Mouse (Mus musculus) right cerebral cortex, postnatal 10 days (tissue): ENCODE measurements around the gene a.
"Not testable (repeated sequence)": the region's sequence is repeated elsewhere in the genome, so short reads cannot be mapped to it uniquely, and the experiment has no call there.

Experiments used
- DNase-seq, 2 experiments: peaks; one replicate each; pipeline ENCODE4 v3.0.0; 2021; ENCODE audit warnings: low spot score in 2 of 2

The a gene

DNA sequence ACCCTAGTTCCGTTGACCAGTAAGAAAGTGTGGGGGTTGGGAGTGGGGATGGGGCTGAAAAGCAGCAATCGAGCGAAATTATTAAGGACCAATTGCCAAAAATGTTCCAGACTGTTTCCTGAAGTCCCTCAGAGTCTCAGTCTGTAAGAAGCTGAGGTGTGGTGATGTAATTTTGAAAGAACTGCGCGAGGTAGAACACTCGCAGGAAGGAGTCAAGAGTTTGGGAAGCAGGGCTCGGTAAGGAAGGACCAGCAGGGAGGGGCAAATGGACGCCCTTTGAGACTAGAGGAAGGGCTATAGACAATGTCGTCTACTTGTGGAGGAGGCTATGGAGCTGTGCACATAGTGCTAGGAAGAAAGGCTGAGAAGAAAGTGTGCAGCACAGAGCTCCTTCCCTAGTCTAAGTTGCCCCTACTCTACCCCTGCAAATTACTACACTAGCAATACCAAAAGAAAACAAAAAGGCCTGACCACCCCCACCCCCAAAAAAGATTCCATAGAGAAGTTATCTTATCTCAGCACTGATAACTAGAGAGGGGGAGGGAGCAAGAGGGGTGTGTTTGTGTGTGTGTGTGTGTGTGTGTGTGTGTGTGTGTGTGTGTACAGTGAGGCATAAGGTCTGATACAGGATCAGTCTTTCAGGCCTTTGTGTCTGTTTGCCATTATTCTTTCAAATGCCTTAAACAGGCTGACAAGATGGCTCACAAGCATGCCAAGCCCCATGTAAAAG lies 260.6 kb downstream of the a start:
- no peak for DNase-seq

GRCm38 (mm10) chr2:155052681-155053080 lies 261.5 kb downstream of the a start:
- no peak for DNase-seq

- not testable (repeated sequence) for DNase-seq
These were observed 262.3 kb downstream of the a start for GRCm38 (mm10) chr2:155053512-155053911.

GRCm38 (mm10) chr2:155054672-155055071 lies 263.5 kb downstream of the a start:
- DNase-seq, result no peak

DNA sequence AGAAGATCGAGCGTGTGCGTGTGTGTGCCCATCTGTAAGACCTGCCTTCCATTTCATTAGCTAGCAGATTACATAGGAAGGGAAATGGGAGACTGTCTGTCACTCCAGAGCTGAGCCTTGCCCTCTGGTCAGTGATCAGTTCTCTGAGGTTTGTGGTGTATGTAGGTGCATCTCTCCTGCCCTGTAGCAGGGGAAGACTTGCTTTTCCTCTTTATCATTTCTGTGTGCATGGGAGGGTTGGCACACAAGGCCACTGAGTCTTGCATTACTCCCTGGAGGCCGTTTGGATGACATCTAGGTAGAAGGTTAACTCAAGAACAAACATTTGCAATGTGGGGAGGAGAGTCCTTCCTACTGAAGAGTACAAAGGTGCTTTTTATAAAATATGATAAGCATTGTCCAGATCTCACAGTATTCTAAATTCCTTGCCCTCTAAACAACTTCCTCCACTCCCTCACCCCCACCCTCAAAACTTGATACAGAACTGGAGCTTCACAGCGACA lies 264.9 kb downstream of the a start:
- no peak for DNase-seq

- DNase-seq, result no peak
These were observed 266.2 kb downstream of the a start for GRCm38 (mm10) chr2:155057361-155057760.

DNA sequence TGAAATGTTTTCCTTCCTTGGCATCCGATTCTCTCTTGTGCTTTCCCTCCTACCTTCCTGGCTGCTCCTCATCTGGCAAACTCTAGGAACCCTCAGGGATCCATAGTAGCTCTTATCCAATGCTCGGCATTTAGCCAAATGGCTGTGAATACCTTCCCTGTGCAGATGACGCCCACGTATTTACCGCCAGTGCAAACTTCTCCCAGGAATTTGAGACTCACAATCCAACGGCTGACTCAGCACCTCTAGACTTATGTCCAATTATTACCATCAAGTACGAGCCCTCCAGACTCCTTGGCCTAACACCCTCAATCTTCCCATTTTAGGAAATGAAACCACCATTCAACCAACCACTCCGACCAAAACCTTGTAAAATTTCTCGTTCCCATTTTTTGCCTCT lies 279.8 kb downstream of the a start:
- DNase-seq, result no peak

DNA sequence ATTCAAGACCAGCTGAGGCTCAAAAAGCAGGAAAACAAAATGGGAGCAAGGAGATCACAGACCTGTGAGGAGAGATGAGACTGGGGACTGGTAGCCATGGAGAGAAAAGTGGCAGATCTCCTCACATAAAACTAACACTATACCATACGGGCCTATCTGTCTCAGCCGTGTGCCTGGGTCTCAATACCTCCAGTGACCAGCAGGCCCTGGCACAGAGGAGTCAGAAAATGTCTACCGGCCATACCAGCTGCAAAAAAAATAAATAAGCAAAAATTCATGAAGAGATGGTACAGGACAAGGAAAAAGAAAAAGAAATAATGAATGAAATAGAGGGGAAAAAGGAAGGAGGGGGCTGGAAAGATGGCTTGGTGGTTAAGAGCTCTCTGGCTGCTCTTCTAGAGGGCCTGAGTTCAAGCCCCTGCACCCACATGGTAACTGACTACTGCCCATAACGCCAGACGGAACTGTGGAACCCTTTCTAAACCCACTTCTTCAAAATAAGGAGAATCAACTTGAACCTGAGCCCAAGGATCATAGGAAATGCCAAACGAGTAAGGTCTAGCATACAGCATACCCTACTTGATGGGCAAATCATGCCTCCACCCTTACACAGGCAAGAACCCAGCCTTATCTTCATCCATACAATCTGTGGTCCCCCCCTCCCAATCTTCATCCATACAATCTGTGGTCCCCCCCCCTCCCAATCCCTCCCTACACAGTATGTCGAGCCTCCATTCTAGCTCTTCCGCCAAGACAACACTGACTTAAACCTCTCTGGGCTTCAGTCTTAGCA lies 281.3 kb downstream of the a start:
- DNase-seq, result no peak

- no peak for DNase-seq
These were observed 282.1 kb downstream of the a start for GRCm38 (mm10) chr2:155073347-155073746.

GRCm38 (mm10) chr2:155073978-155074765 lies 283.0 kb downstream of the a start, which contains the start of gene Ahcy:
Gene Ahcy, minus strand, starts transcription at chr2:155074497.
- DNase-seq, result peak; percentile 92

DNA sequence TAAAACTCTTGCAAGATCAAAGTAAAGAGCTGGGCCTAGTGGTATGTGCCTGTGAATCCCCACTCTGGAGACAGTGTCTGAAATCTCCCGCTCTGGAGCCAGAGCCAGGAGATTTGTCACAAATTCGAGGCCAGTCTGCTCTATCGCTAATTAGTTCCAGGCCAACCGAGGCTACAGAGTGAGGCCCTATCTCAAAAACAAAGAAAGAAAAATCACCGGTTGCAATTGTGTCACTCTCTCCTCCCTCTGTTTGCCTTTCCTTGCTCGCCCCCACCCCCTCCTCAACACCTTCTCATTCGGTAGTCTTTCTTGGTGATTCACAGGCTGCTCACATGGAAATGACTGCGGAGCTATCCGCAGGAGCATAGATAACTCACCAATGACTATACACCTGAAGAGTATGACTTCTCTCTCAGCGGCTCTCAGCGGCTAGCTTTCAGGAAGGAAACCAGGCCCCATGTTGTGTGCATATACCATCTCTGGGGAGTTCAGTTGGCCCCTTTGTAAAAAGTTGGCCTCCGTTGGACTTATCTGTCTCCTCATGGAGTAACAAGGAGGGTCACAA lies 283.6 kb downstream of the a start:
- DNase-seq, result peak; percentile 31 to 42

- DNase-seq, result no peak
These were observed 284.4 kb downstream of the a start for GRCm38 (mm10) chr2:155075649-155076048.

DNA sequence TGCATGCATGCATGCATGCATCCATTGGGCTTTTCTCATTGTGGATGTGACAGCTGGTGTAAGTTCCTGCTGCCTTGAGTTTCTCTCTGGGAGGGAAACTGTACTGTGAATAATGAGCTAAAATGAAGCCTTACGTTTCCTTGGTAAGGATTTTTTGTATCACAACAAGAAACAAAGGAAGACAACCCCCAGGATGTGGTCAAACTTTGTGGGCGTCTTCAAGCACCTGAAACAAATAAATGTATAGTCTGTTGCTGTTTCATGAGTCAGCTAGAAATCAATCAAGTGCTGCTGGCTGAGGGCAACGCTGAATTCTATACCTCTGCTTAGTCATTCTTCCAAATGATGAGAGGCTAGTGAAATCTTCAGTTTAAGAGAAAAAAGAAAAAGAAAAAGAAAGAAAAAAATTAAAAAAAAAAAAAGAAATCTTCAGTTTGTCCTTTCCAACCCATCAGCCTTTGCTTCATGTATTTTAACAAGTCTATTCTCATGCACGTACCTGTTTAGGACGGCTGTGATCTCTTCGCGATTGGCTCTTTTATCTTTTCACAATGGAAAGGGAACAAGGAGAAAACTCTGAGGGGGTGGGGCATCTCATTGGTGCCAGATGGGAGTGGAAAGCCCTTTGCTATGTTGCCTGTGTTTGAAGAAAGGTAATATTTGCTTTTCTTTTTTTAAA lies 288.4 kb downstream of the a start:
- no peak for DNase-seq

GRCm38 (mm10) chr2:155080179-155080530 lies 289.0 kb downstream of the a start:
- no peak for DNase-seq

DNA sequence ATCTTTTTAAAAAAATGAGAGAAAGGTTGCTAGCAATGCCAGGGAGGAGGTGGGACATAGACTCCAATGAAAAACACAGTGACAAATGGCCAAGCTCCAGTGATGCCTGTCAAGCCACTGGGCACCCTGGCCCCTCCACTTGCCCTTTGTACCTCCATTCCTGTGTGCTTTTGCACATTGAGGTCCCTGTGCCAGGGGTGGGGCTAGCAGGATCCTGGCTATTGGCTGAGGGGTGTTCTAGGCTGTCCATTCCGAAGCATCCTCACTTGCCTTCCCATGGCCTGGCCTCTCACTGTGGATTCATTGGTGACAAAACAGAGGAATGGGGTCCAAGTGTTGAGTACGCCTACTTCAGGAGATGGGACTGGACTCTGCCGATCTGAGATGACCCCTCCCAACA lies 289.9 kb downstream of the a start:
- DNase-seq, result no peak

GRCm38 (mm10) chr2:155082121-155082803 lies 291.1 kb downstream of the a start:
- DNase-seq, result peak; percentile 55 to 66

DNA sequence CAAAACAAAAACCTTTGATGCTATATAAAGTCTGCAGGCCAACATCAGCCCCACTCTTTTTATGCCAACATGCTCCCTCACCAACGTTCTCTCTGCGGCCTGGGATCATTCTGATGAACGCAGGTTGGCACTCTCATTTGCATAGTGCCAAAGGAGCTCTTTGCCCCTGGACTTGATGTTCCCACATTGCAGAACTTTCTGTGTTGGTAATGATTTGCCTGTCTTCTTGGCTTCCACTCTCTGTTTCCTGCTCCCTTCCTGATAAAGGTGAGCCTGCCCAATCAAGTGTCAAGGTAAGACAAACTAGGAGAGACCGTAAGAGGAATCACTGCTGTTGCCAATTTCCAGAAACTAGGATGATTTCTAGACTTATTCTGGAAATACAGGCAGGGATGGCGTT lies 293.3 kb downstream of the a start:
- no peak for DNase-seq

GRCm38 (mm10) chr2:155086328-155086727 lies 295.1 kb downstream of the a start:
- no peak for DNase-seq

- DNase-seq, result no peak
These were observed 297.1 kb downstream of the a start for GRCm38 (mm10) chr2:155088264-155088663.

DNA sequence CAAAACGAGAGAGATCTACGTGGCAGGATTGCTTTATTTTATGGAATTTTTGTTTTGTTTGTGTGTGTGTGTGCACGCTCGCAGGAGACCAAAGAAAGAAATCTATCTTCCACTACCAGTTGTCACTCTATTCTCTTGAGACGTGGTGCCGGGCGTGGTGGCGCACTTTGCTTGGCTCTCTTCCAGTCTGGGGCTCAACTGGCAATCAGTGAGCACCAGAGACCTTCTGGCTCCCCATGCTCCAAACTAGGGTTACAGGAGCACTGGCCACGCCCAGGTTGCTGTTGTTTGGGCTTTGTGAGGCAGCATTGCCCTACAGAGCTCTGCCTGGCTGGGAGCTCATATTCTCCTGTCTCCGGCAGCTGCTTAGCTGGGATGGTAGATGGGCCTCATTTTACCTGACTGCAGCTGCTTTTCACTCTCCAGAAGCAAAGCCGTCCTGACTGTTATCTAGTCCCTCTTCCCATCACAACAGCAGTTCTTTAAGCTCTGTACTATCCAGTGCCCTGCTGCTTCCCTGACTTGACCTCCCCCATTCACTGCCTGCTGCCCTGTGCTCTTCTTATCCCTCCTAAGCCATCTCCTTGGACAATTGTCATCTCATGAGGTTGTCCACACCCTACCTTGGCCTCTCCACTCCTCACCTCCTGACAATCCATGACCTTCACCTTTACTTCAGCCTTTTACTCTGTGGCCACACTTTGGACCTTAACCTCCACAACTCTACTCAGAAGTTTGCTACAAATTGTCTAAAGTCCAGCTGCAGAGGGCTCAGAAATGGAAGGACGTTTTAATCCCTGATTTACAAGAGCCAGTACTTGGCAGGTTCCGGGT lies 299.9 kb downstream of the a start:
- no peak for DNase-seq
